Mouse (Mus musculus) liver, embryonic 13.5 days (tissue): ENCODE measurements around the gene Tmcc2. TPM values are rescaled to one million over a fixed set of nuclear protein-coding genes. Genes with fewer than 3 reads are reported as not detected.

Experiments
- ATAC-seq: fragments of 200-750 bp; cut with Nextera tagmentation; 2 replicates; pipeline ENCODE4 v1.8.0; 2017; ENCODE audit warnings: low read depth, mild to moderate bottlenecking, moderate number of reproducible peaks, moderate library complexity
- DNase-seq: peaks from one replicate; pipeline ENCODE4 v3.0.0; 2022
- H3K27ac ChIP-seq: fragments of 300-500 bp; sonication (generic); 2 replicates; pipeline ENCODE4 v1.5.1; 2015; ENCODE audit warnings: moderate library complexity, mild to moderate bottlenecking, inconsistent platforms
- H3K27me3 ChIP-seq: fragments of 300-500 bp; sonication (generic); 2 replicates; pipeline ENCODE4 v1.6.1; 2015; ENCODE audit warnings: mild to moderate bottlenecking, inconsistent platforms
- H3K36me3 ChIP-seq: fragments of 300-500 bp; sonication (generic); 2 replicates; pipeline ENCODE4 v1.6.1; 2015; ENCODE audit warnings: mild to moderate bottlenecking, inconsistent platforms
- H3K4me1 ChIP-seq: fragments of 300-500 bp; sonication (generic); replicated peaks from 2 replicates; pipeline ENCODE4 v1.6.1; 2015; ENCODE audit warnings: inconsistent platforms
- H3K4me2 ChIP-seq: fragments of 300-500 bp; sonication (generic); 2 replicates; pipeline ENCODE4 v1.6.1; 2015; ENCODE audit warnings: inconsistent platforms, mild to moderate bottlenecking, moderate library complexity
- H3K4me3 ChIP-seq: fragments of 300-500 bp; sonication (generic); replicated peaks from 2 replicates; pipeline ENCODE4 v1.5.1; 2015; ENCODE audit warnings: mild to moderate bottlenecking, inconsistent platforms
- H3K9ac ChIP-seq: fragments of 300-500 bp; sonication (generic); 2 replicates; pipeline ENCODE4 v1.6.1; 2015; ENCODE audit warnings: mild to moderate bottlenecking, inconsistent platforms
- H3K9me3 ChIP-seq: fragments of 300-500 bp; sonication (generic); replicated peaks from 2 replicates; pipeline ENCODE4 v1.6.1; 2016; ENCODE audit warnings: inconsistent platforms
- WGBS: fragments of 180-500 bp; shearing (Covaris S2); methylation state at CpG from one replicate; pipeline ENCODE4 v1.1.7; 2015; ENCODE audit not compliant: insufficient replicate concordance; 5-methylcytosine and 5-hydroxymethylcytosine counted together
- polyA plus RNA-seq: library from polyadenylated mRNA; unstranded; fragments of >200 nt; fragmentation: Nextera tagmentation; extraction: Ambion mirVana; gene quantifications from 2 replicates; pipeline ENCODE4 v1.2.1, GENCODE M21; 2015

The Tmcc2 gene
- polyA plus RNA-seq, 1 experiment from 2014 or later = 456 TPM

DNA sequence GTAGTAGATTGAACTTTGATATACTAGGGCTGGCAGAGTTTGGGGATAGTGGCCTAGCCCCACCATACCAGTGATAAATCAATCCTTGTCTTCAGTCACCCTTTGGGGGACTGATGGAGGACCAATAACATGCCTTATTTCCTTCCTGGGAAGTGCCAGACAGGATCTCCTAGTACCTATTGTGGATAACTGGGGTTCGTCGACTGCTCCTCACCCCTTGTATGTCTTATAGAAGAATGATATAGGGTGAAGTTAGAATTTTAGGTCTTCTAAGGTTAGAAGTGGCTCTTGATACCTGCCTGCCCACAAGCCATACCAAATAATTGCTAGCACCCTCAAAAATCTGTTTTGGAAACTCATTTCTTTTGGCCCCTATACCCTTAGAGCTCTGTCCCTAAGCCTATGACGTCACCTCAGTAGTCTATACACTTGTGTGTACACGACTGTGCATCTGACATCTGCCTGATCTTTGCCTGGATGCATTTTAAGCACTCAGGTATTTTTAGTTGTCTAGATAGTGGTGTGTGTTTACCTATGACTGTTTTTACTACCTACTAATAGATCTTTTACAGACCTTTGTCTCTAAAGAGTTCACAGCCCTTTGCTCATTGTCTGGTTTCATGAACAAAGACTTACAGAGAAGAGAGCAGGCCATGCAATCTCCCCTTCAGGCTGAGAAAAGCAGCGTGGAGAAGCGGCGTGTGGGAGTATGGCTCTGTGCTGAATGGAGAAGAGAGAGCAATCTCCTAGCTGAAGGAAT, 69.1 kb downstream of the Tmcc2 start:
- Histone ChIP-seq H3K9me3 (no peaks in the 10 kb centered on the region), H3K4me1 (peaks cover 28% of the 10 kb centered on the region), H3K36me3 (no peaks in the 10 kb centered on the region), H3K27me3 (peaks cover 23% of the 10 kb centered on the region), H3K27ac (no peak overlapping the region), H3K9ac (no peak overlapping the region), H3K4me2 (no peak overlapping the region), H3K4me3 (no peak overlapping the region)
- ATAC-seq (no peak), DNase-seq (no peak)
- 71% methylated on average over 7 of the region's 7 CpGs for WGBS

DNA sequence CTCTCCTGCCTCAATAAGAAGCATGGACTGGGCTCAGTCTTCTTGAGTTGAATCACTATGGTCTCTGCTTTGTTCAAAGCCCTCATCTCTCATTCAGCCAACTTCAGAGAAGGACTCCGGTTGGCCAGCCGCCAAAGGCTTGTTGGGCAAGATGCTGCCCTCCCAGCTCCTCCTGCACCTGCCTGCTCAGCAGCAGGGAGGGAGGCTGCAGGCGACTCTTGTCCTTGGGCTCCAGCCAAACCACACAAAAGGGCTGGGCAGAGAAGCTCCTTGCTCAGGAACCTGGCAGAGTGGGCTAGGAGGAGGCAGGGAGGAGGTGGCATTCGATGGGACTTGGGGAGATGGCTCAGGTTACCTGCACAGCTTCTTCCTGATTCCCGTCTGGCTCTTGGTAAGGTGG, 71.8 kb downstream of the Tmcc2 start:
- no peak overlapping the region for H3K27ac ChIP-seq
- 49% methylated on average over 5 of the region's 5 CpGs for WGBS

DNA sequence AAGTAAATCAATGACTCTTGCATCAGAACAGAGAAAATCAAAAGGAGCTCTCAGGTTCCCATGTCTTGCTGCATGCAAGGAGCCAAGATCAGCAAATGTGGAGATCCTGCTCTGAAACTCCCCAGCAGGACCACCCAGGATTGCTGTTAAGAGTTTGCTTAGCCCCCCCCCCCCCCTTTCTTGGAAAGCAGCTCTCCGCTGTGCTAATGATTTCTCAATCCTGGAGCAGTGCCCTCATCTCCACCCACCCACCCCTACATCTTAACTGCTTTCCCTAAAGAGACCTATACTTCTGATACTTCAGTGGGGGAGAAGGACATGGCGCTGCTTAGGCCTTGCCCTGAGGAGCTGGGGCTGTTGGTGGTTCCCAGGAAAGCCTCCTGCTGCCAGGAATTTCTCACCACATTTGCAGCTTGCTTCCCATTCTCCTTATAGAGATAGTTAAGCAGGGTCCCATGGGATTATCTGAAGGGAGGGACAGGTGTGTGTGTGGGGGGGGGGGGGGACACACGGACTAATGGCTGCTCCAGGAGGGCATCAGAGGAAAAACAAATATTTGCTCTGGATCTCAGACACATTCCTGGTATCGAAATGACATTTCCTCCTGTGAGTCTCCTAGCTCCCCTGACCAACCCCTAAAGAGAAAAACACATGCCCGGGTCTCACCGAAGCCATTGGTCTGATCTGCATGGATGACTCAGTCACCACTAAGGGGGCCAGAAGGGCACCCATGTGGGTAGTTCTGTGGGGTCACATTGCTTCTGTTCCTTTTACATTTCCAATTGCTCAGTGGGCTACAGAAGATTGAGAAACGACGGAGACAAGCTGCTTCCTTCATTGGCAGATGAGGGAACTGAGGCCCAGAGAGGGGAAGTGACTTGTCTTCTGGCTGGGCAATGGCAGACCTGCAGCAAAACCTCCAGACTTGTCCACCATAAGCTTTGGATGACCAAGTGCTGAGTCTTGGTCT, 72.9 kb downstream of the Tmcc2 start:
- Histone ChIP-seq H3K27ac (no peak overlapping the region), H3K36me3 (no peaks in the 10 kb centered on the region), H3K4me1 (peaks cover 40% of the 10 kb centered on the region), H3K27me3 (peaks cover 57% of the 10 kb centered on the region), H3K9me3 (no peaks in the 10 kb centered on the region), H3K4me2 (peak overlapping the region; percentile 76), H3K4me3 (no peak overlapping the region), H3K9ac (no peak overlapping the region)
- ATAC-seq = no peak
- WGBS = 39% methylated on average over 8 of the region's 8 CpGs
- DNase-seq = no peak

More for the DNA sequence above, 71.8 kb downstream of the Tmcc2 start:
- H3K4me1 ChIP-seq = peaks cover 40% of the 10 kb centered on the region
- H3K9ac ChIP-seq = no peak overlapping the region
- no peak for ATAC-seq
- no peak overlapping the region for H3K4me2 ChIP-seq
- H3K27me3 ChIP-seq = peaks cover 50% of the 10 kb centered on the region
- H3K36me3 ChIP-seq = no peaks in the 10 kb centered on the region
- no peaks in the 10 kb centered on the region for H3K9me3 ChIP-seq
- no peak for DNase-seq
- no peak overlapping the region for H3K4me3 ChIP-seq

DNA sequence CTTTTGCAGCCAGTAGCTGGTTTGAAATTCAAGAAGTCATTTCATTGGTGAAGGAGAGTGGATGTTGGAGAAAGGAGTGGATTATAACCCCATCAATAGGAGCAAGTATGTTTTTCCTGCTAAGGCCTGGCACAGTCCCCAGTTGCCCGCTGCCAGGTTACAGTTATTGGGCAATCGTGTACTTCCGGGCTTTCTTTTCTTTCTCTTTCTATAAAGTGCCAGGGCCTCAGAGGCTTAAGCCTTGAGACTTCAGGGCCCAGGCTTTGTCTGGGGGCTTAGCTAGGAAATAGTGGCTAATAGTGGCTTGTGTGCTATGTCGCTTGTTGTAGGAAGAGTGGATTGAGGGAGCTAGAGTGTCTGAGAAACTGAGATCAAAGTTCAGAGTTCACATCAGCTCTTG, 73.7 kb downstream of the Tmcc2 start:
- Histone ChIP-seq H3K9me3 (no peaks in the 10 kb centered on the region), H3K4me3 (peak overlapping the region; percentile 61), H3K27me3 (peaks cover 60% of the 10 kb centered on the region), H3K36me3 (no peaks in the 10 kb centered on the region), H3K4me2 (peak overlapping the region; percentile 76), H3K27ac (no peak overlapping the region), H3K9ac (no peak overlapping the region), H3K4me1 (peaks cover 40% of the 10 kb centered on the region)
- 73% methylated on average over 4 of the region's 4 CpGs for WGBS
- DNase-seq (no peak), ATAC-seq (no peak)

DNA sequence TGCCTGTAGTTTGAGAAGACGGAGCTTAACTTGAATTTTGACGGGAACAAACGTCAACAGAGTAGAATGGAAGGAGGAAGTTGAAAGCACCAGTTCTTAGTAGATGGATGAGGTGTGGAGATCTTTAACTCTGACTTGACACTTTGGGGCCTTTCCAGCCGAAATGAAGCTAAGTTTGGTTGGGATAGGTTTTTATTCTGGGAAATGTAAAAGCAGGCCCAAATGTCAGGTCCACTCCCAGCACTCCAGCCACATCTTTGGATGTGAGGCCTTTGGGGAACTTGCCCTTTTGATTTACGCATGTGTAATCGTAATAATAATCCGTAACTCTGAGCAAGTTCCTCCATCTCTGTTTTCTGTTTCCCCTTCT, 74.5 kb downstream of the Tmcc2 start:
- Histone ChIP-seq H3K9ac (peak overlapping the region; percentile 61), H3K36me3 (no peaks in the 10 kb centered on the region), H3K4me3 (peak overlapping the region; percentile 61), H3K4me2 (peak overlapping the region; percentile 76), H3K9me3 (no peaks in the 10 kb centered on the region), H3K27me3 (peaks cover 68% of the 10 kb centered on the region), H3K27ac (no peak overlapping the region), H3K4me1 (peaks cover 47% of the 10 kb centered on the region)
- DNase-seq (no peak), ATAC-seq (no peak)
- WGBS = 32% methylated on average over 7 of the region's 7 CpGs

DNA sequence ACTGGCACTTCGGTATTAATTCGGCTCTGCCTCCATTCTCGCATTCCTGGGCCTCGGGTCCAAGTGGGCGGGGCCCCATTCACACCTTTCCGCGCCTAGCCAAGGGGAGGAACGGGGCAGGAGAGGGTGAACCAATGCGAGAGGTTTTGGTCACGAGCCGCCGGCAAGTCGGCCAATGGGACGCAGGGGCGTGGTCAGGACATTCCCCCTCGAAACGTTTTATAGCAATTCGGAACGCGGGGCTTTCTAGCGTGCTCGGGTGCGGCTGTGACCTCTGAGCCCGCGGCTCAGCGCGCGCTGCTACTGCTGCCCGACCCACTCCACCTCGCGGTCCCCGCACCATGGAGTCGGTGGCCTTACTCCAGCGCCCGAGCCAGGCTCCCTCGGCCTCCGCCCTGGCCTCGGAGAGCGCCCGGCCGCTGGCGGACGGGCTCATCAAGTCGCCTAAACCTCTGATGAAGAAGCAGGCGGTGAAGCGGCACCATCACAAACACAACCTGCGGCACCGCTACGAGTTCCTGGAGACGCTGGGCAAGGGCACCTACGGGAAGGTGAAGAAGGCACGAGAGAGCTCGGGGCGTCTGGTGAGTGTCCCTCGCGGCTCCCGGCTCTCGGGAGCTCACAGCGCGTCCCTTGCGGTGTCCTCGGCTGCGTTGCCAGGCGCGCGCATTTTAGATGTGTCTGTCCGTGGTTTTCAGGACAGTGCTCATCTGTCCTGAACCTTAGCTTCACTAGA, 75.0 kb downstream of the Tmcc2 start, which contains the start of gene Nuak2:
Gene Nuak2 (plus strand): TSS at position 238 of the 736 bp plus-strand sequence.
- Histone ChIP-seq H3K27me3 (peaks cover 69% of the 10 kb centered on the region), H3K4me3 (peak within 1 kb of the TSS; percentile 61), H3K9me3 (no peaks in the 10 kb centered on the region), H3K9ac (peak within 1 kb of the TSS; percentile 61), H3K4me1 (peaks cover 47% of the 10 kb centered on the region), H3K36me3 (no peaks in the 10 kb centered on the region), H3K4me2 (peak within 1 kb of the TSS; percentile 76), H3K27ac (no peak within 1 kb of the TSS)
- ATAC-seq = peak; percentile 87
- DNase-seq = peak; percentile 69
- WGBS = under 1% methylated on average over 67 of the region's 67 CpGs

DNA sequence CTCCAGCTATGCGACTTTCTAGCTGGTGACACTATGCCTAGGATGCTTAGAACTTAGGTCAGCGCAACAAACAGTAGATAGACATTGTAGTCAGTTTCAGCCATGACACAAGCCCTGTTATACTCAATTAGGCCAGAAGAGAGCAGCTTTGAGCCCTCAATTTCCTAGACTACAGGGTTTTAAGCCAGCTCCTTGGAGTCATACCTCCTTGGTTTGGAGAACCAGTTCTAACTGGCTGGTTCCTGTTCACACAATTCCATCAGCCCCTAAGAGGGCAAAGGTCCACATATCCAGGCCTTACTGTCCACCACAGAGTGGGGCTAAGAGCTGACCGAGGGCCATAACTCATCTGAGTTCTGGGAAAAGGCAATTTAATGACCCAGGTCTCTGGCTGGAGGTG, 78.4 kb downstream of the Tmcc2 start:
- Histone ChIP-seq H3K27me3 (peaks cover 73% of the 10 kb centered on the region), H3K4me3 (no peak overlapping the region), H3K4me2 (no peak overlapping the region), H3K27ac (no peak overlapping the region), H3K9ac (no peak overlapping the region), H3K36me3 (no peaks in the 10 kb centered on the region), H3K4me1 (peaks cover 29% of the 10 kb centered on the region), H3K9me3 (no peaks in the 10 kb centered on the region)
- ATAC-seq (0 out of 2 replicates have a peak, but pooled peaks have one; percentile 17), DNase-seq (peak; percentile 24)
- WGBS = 45% methylated on average over 3 of the region's 3 CpGs

DNA sequence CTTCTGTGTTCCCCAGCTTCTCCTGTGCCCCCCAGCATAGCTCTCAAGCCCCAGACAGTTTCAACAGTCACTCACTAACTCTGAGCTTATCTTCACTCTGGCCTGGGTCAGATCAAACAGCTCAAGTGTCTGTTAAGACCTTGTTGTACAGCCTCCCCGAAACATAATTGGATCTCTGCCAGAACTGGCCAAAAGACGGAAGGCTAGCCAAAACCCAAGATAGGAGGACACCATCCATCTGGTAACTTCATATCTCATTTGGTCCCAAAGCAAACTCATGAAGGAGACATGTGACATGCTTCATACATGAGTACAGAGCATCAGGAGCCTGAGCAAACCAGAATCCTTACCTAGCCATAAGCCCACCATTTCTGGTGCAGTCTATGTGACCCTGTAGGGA, 79.0 kb downstream of the Tmcc2 start:
- WGBS = 26% methylated on average over 2 of the region's 2 CpGs
- peaks cover 67% of the 10 kb centered on the region for H3K27me3 ChIP-seq
- no peak overlapping the region for H3K4me2 ChIP-seq
- no peak for DNase-seq
- no peak overlapping the region for H3K27ac ChIP-seq
- H3K9me3 ChIP-seq = no peaks in the 10 kb centered on the region
- no peak overlapping the region for H3K4me3 ChIP-seq
- H3K9ac ChIP-seq = no peak overlapping the region
- no peaks in the 10 kb centered on the region for H3K36me3 ChIP-seq
- H3K4me1 ChIP-seq = peaks cover 23% of the 10 kb centered on the region
- ATAC-seq = no peak

DNA sequence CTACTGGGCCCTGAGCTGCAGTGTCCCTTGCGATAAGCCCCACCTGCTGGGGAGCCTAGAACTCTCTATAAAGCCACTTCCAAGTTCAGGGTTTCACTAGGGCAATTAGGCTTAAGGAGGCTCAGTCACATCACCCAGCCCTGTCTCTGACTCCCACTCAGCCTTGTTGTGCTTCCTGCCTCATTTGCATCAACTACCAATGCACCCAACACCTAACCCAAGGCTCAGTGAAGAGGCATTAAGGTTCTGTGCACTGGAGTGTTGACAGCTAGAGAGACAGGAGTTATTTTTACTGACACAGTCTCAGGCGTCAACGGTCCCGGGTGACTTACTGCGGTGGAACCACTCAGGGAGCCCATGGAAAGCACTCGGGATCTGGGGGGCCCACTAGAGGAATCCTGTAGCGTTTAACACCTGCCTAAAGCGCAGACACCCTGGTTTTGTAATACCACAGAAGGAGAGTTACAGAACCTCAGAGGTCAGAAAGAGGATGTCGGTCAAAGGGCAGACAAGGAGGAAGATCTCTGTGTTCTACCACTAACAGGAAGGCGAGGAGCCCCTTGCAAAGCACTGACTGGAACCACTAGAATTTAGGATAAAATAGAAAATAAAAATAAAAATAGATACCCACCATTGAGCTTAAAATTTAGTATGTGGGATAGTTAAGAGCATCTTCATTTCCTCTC, 79.8 kb downstream of the Tmcc2 start:
- H3K27me3 ChIP-seq = peaks cover 60% of the 10 kb centered on the region
- peaks cover 16% of the 10 kb centered on the region for H3K4me1 ChIP-seq
- DNase-seq (no peak), ATAC-seq (no peak)
- H3K36me3 ChIP-seq = no peaks in the 10 kb centered on the region
- 32% methylated on average over 10 of the region's 10 CpGs for WGBS
- no peak overlapping the region for H3K27ac ChIP-seq
- no peak overlapping the region for H3K4me2 ChIP-seq
- no peaks in the 10 kb centered on the region for H3K9me3 ChIP-seq
- H3K9ac ChIP-seq = no peak overlapping the region
- H3K4me3 ChIP-seq = no peak overlapping the region

DNA sequence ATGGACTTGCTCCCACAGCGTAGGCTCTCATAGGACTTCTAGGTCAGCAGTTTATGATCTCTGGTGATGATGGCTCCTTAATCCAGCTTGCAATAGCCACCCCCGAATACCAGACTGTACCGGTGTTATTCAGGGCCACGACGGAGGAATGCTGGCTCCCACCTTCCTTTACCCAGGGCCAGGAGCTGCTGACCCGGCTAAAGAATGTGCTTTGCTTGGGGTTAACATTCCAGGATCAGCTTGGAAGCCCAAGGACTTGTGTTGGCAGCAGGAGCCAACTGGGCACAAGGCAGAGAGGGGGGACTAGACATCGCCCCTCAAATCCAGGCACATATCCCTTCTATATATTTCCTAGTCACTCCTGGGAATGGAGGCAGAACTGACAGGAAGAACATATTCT, 80.3 kb downstream of the Tmcc2 start:
- Histone ChIP-seq H3K36me3 (no peaks in the 10 kb centered on the region), H3K4me3 (no peak overlapping the region), H3K27me3 (peaks cover 54% of the 10 kb centered on the region), H3K27ac (no peak overlapping the region), H3K9ac (no peak overlapping the region), H3K4me2 (no peak overlapping the region), H3K4me1 (peaks cover 10% of the 10 kb centered on the region), H3K9me3 (no peaks in the 10 kb centered on the region)
- ATAC-seq (no peak), DNase-seq (no peak)
- WGBS = 57% methylated on average over 7 of the region's 7 CpGs
